Mouse (Mus musculus): ENCODE measurements at regions not wholly inside any gene's neighbourhood (a gene's known extent, or its start where the extent isn't known, plus 50 kb on each side); places are given as distances from the start of the nearest gene placed in this dataset.

GRCm38 (mm10) chr19:21107275-21107674 is 153.3 kb upstream of the Tmc1 start:
- DNase-seq (ENCODE audit: extremely low spot score in 1 of 2, low spot score in 2 of 2), result no peak
- intact Hi-C loops (cut with DNase I), result no loop called here

DNA sequence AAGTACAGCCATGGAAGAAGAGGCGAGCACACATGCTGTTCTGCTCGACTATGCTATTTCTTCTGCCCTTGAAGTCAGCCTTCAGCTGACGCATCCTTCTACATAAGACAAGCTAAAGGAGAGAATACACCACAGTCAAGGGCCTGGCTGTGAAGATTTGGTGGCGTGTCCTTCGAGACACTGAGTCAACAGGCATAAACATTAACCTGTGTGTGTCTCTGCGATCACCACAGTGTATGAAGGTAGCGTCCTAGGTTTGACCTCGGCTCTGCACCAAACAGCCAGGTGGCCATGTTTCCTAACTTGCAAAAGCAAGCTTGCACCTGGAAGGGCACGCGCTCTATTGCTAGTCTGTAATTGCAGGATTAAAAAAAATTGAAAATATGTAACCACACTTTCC is 152.8 kb upstream of the Tmc1 start:
- intact Hi-C loops (cut with DNase I), result no loop called here
- no peak for DNase-seq (ENCODE audit: extremely low spot score in 1 of 2, low spot score in 2 of 2)

GRCm38 (mm10) chr19:21106241-21106669 is 152.3 kb upstream of the Tmc1 start:
- intact Hi-C loops (cut with DNase I), result no loop called here
- peak in 1 of 2 experiments; percentile 24 for DNase-seq (ENCODE audit: extremely low spot score in 1 of 2, low spot score in 2 of 2)

DNA sequence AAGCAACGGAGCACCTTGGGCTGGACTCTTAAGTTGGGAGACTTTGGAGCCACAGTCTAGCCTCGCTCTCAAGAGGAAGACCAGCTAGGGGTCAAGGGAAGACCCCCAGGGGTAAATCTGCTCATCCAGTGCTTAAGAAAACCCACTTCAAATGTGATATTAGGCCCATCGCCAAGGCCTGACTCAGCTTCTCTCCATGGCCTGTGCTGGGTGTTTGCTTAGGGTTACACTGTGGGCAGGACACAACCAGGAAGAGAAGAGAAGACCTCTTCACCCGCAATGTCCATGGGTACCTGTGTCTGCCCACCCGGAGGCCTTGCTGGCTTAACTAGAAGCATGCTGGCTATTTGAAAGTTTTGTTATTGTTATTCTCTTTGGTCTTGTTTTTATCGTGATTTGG is 151.0 kb upstream of the Tmc1 start:
- DNase-seq (ENCODE audit: extremely low spot score in 1 of 2, low spot score in 2 of 2), result no peak
- intact Hi-C loops (cut with DNase I), result no loop called here

DNA sequence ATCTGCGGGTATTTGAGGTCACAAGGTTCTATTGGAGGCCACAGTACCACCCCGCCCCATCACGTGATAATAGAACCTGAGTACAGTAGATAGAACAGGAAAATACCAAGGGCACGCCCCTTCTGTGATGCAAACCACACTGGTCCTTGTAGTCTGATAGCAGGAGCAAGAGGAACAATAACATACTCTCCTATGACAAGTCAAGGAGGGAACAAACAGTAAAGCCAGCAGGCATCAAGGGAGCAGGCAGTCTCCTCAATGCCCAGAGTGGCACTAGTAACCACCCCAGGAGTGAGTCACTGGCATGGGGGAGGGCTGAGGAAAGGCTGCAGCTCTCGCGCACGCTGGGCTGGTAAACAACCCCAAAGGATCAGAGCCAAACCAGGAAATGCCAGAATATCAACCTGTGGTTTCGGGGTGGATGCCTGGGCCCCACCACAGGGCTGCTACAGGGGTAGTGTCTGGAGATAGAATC is 150.5 kb upstream of the Tmc1 start:
- intact Hi-C loops (cut with DNase I), result no loop called here
- DNase-seq (ENCODE audit: extremely low spot score in 1 of 2, low spot score in 2 of 2), result peak in 1 of 2 experiments; percentile 23

GRCm38 (mm10) chr19:21077771-21078548 is 124.0 kb upstream of the Tmc1 start:
- intact Hi-C loops (cut with DNase I), result no loop called here
- no peak for DNase-seq (ENCODE audit: extremely low spot score in 1 of 2, low spot score in 2 of 2)

DNA sequence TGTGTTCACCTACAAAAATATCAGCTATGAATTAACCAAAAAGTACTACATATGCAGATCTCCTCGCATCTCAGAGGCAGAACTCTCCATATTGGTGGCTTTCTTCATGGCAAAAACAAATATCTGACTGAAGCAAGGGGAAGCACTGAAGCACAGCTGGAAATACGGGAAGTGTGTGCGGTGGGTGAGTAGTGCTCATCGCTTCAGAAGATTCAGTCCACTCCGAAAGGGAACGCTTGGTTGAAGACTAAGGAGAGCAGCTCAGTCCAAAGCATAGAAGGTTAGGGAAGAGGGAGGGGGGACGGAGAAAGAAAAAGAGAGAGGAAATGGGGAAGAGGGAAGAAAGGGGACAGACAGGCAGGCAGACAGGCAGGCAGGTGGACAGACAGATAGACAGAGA is 114.4 kb upstream of the Tmc1 start:
- intact Hi-C loops (cut with DNase I), result no loop called here
- DNase-seq (ENCODE audit: extremely low spot score in 1 of 2, low spot score in 2 of 2), result no peak

- no peak for DNase-seq (ENCODE audit: extremely low spot score in 1 of 2, low spot score in 2 of 2)
- intact Hi-C loops (cut with DNase I), result no loop called here
Measured at GRCm38 (mm10) chr19:21066432-21067113, 112.6 kb upstream of the Tmc1 start.

DNA sequence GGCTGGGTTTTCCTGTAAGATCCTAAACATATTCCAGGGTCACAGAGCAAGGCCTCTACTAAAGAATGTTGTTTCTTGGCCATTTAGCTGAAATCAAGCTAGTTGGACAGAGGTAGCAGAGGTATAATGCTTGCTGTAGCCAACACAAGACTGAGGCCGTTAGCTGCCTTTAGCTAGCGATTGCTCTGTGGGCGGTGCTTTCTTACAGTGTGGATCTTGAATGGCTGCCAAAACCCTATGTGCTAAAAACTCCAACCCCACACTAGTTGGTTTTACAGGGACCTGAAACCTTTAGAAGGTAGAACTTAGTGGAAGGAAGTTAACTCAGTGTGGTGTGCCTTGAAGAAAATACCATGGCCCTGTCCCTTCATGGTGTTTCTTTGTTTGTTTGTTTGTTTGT is 110.9 kb upstream of the Tmc1 start:
- peak in 1 of 2 experiments; percentile 20 for DNase-seq (ENCODE audit: extremely low spot score in 1 of 2, low spot score in 2 of 2)
- intact Hi-C loops (cut with DNase I), result no loop called here

GRCm38 (mm10) chr19:21053597-21054544 is 99.9 kb upstream of the Tmc1 start:
- DNase-seq (ENCODE audit: extremely low spot score in 1 of 2, low spot score in 2 of 2), result no peak
- intact Hi-C loops (cut with DNase I), result no loop called here

DNA sequence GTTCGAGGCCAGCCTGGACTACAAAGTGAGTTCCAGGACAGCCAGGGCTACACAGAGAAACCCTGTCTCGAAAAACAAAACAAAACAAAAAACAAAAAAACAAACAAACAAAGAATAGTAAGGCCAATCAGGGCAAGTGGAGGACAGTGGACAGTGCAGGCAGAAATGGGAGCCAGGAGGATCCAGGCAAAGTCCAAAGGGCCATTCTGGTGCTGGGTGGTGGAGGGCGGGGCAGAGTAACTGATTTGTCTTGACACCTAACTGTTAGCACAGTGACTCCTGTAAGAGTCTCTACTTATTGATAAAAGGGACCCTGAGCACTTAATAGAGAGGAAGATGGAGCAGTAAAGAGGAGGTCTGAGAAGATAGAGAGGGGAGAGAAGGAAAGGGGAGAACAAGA is 98.8 kb upstream of the Tmc1 start:
- intact Hi-C loops (cut with DNase I), result no loop called here
- no peak for DNase-seq (ENCODE audit: extremely low spot score in 1 of 2, low spot score in 2 of 2)

- intact Hi-C loops (cut with DNase I), result no loop called here
- no peak for DNase-seq (ENCODE audit: extremely low spot score in 1 of 2, low spot score in 2 of 2)
Measured at GRCm38 (mm10) chr19:21051872-21052271, 97.9 kb upstream of the Tmc1 start.

- DNase-seq (ENCODE audit: extremely low spot score in 1 of 2, low spot score in 2 of 2), result no peak
- intact Hi-C loops (cut with DNase I), result no loop called here
Measured at GRCm38 (mm10) chr19:21050994-21051721, 97.2 kb upstream of the Tmc1 start.

DNA sequence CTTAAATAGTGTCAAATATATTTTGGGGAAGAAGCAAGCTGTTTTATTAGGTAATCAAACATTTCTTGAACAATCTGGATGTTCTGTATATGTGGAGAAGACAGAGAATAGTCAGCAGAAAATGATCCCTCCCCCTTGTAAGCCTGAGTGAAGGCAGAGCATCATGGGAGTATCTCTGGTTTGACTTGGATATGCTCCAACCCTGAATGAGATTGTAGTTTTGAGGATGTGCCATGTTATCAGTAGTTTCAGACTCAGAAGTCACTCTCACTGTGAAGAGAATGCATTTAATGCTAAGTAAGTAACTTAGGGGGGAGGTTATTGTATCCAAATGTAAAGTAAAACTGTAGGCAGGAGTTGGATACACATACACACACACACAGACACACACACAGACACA is 95.3 kb upstream of the Tmc1 start:
- DNase-seq (ENCODE audit: extremely low spot score in 1 of 2, low spot score in 2 of 2), result no peak
- intact Hi-C loops (cut with DNase I), result no loop called here

DNA sequence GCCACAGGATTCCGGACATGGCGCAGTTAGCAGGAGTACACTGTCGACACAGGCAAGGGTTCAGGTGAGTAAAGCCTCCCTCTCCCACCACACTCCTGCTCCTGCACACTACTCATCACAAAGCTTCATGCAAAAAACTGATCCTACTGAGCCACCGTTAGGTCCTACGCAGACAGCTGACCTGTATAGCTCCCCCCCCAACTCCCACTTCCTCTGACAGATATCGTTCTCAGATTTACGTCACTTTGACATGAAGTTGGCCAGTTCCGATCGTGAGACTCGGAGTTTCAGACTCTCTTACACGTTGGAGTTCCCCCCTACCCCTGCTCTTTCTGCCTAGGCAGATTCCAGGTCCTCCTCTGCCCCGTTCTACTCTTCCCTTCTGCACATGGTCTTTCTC is 91.6 kb upstream of the Tmc1 start:
- intact Hi-C loops (cut with DNase I), result no loop called here
- no peak for DNase-seq (ENCODE audit: extremely low spot score in 1 of 2, low spot score in 2 of 2)

GRCm38 (mm10) chr19:21043958-21044357 is 90.0 kb upstream of the Tmc1 start:
- intact Hi-C loops (cut with DNase I), result no loop called here
- DNase-seq (ENCODE audit: extremely low spot score in 1 of 2, low spot score in 2 of 2), result no peak

GRCm38 (mm10) chr19:21042536-21042935 is 88.5 kb upstream of the Tmc1 start:
- intact Hi-C loops (cut with DNase I), result no loop called here
- no peak for DNase-seq (ENCODE audit: extremely low spot score in 1 of 2, low spot score in 2 of 2)

DNA sequence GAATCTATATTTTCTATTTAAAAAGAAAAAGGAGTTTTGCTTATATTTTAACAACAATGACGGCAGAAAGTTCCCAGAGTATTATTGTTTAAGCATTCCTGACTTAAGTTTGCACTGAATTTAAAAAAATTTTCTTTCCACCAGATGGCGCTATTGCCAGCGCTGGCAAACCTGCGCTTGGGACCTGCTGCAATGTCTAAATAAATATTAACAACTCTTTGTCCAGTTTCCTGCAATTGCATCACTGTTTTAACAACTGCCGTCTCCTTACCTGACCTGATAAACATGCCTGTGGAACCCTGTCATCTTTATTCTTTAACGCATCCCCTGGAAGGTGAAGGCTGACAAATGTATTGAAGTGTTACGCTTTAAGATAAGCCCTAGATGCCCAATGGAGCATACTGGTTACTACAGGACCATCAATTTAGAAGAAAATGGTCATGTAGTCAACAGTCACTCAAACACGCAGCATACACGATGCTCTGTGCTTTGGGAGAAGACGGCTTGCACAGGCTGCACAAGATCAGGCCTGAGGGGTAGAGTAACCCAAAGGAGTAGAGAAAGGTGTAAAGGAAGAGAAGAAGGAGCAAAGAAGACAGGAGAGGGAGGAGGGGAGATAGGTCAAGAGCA is 83.6 kb upstream of the Tmc1 start:
- intact Hi-C loops (cut with DNase I), result loop anchor here (5.0 to 10.0 kb wide), 3 partner anchors 235 to 527 kb away; partner anchors contain the start of gene Zfand5
- DNase-seq (ENCODE audit: extremely low spot score in 1 of 2, low spot score in 2 of 2), result peak in 1 of 2 experiments; percentile 7
